Mouse (Mus musculus) intestine, postnatal 0 days (tissue): ENCODE measurements around the gene Ikzf4. TPM values are rescaled to one million over a fixed set of nuclear protein-coding genes. Genes with fewer than 3 reads are reported as not detected.

Experiments used
- ATAC-seq: fragments of 200-750 bp; cut with Nextera tagmentation; 2 replicates; pipeline ENCODE4 v1.8.0; 2017; ENCODE audit warnings: mild to moderate bottlenecking, moderate TSS enrichment, moderate library complexity
- H3K27ac ChIP-seq: fragments of 300-500 bp; sonication (generic); 2 replicates; pipeline ENCODE4 v1.5.1; 2014; ENCODE audit warnings: mild to moderate bottlenecking, low read depth, low read length, moderate library complexity
- H3K27me3 ChIP-seq: fragments of 300-500 bp; sonication (generic); replicated peaks from 2 replicates; pipeline ENCODE4 v1.6.1; 2014; ENCODE audit warnings: low read length, mixed read lengths; ENCODE audit not compliant: control insufficient read depth, insufficient read depth
- H3K36me3 ChIP-seq: fragments of 300-500 bp; sonication (generic); 2 replicates; pipeline ENCODE4 v1.6.1; 2014; ENCODE audit warnings: mild to moderate bottlenecking, moderate library complexity; ENCODE audit not compliant: control insufficient read depth, insufficient read depth
- H3K4me1 ChIP-seq: fragments of 300-500 bp; sonication (generic); replicated peaks from 2 replicates; pipeline ENCODE4 v1.6.1; 2014; ENCODE audit warnings: antibody characterized with exemption, low read length, mixed read lengths; ENCODE audit not compliant: control insufficient read depth, insufficient read depth
- H3K4me2 ChIP-seq: fragments of 300-500 bp; sonication (generic); replicated peaks from 2 replicates; pipeline ENCODE4 v1.6.1; 2014; ENCODE audit warnings: low read depth, mild to moderate bottlenecking, moderate library complexity
- H3K4me3 ChIP-seq: fragments of 300-500 bp; sonication (generic); 2 replicates; pipeline ENCODE4 v1.5.1; 2014; ENCODE audit warnings: low read depth, low read length
- H3K9ac ChIP-seq: fragments of 300-500 bp; sonication (generic); 2 replicates; pipeline ENCODE4 v1.6.1; 2014; ENCODE audit warnings: mild to moderate bottlenecking, low read depth, low read length
- H3K9me3 ChIP-seq: fragments of 300-500 bp; sonication (generic); 2 replicates; pipeline ENCODE4 v1.6.1; 2016; ENCODE audit warnings: mixed run types; ENCODE audit not compliant: control insufficient read depth
- CTCF ChIP-seq: sonication (generic); IDR thresholded peaks from 2 replicates; pipeline ENCODE4 v1.5.1; 2016; ENCODE audit warnings: low read depth, mild to moderate bottlenecking, control low read depth, antibody characterized with exemption, moderate library complexity
- WGBS: fragments of 180-500 bp; shearing (Covaris S2); extraction: QIAGEN DNeasy Blood & Tissue Kit; methylation state at CpG from one replicate; pipeline ENCODE4 v1.1.7; 2014; 5-methylcytosine and 5-hydroxymethylcytosine counted together
- microRNA-seq: library from miRNA; unstranded; fragments of <30 nt; microRNA quantifications from one replicate; pipeline ENCODE4, GENCODE M21; 2016
- polyA plus RNA-seq: library from polyadenylated mRNA; unstranded; fragments of >200 nt; fragmentation: Nextera tagmentation; extraction: Ambion mirVana; gene quantifications from 2 replicates; pipeline ENCODE4 v1.2.1, GENCODE M21; 2015

Ikzf4 gene
- polyA plus RNA-seq, 1 experiment from 2014 or later = 0.95 TPM

- H3K27me3 ChIP-seq = peaks cover 4% of the 10 kb centered on the region; the same call in 1 of the 2 replicates
- no peak for ATAC-seq
- peak overlapping the region; percentile 95 for H3K4me2 ChIP-seq
- 9% methylated on average over 1 of the region's 1 CpGs for WGBS
- H3K27ac ChIP-seq = peak overlapping the region; percentile 98
- no peaks in the 10 kb centered on the region for H3K9me3 ChIP-seq
- no peaks in the 10 kb centered on the region for H3K4me1 ChIP-seq
- peak overlapping the region; percentile 37 for H3K9ac ChIP-seq
- no peak for TF ChIP-seq CTCF
- peak overlapping the region; percentile 30 for H3K4me3 ChIP-seq
- H3K36me3 ChIP-seq = peaks cover 20% of the 10 kb centered on the region
Observed at GRCm38 (mm10) chr10:128586546-128586945, 59.2 kb downstream of the Ikzf4 start.

- Histone ChIP-seq H3K27ac (peak overlapping the region; percentile 57; the same call in 1 of the 2 replicates), H3K4me1 (0 out of 2 replicates have a peak, but pooled peaks cover 5% of the 10 kb centered on the region), H3K9ac (no peak overlapping the region), H3K9me3 (no peaks in the 10 kb centered on the region), H3K36me3 (peaks cover 25% of the 10 kb centered on the region), H3K4me2 (peak overlapping the region; percentile 35), H3K4me3 (no peak overlapping the region), H3K27me3 (peaks cover 4% of the 10 kb centered on the region; the same call in 1 of the 2 replicates)
- TF ChIP-seq CTCF = no peak
- ATAC-seq = peak; percentile 22
- 6% methylated on average over 4 of the region's 4 CpGs for WGBS
Observed at GRCm38 (mm10) chr10:128584386-128584785, 61.4 kb downstream of the Ikzf4 start.

DNA sequence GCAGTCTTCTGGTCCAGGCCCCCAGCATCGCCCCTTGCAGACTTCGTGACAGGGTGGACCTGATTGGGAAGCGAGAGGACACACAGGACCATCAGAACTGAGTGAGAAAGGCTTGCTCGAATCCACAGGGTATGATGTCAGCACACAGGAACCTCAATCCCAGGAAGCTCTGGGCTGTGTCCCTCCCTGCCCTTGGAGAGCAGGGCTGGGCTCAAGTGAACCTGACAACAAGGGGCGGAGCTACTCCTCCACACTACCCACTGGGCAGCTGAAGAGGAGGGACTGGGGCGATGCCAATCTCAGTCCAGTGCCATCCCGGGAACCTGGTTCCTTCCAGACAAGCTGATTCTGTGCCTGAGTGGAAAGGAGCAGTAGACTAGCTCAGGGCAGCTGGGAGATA is 62.1 kb downstream of the Ikzf4 start:
- Histone ChIP-seq H3K27me3 (peaks cover 4% of the 10 kb centered on the region; the same call in 1 of the 2 replicates), H3K36me3 (peaks cover 25% of the 10 kb centered on the region), H3K27ac (peak overlapping the region; percentile 57; the same call in 1 of the 2 replicates), H3K4me3 (no peak overlapping the region), H3K9ac (0 out of 2 replicates have a peak overlapping the region, but pooled peaks have one; percentile 0), H3K4me1 (0 out of 2 replicates have a peak, but pooled peaks cover 5% of the 10 kb centered on the region), H3K9me3 (no peaks in the 10 kb centered on the region), H3K4me2 (peak overlapping the region; percentile 35)
- no peak for ATAC-seq
- TF ChIP-seq CTCF = no peak
- 32% methylated on average over 7 of the region's 7 CpGs for WGBS

Small RNAs within 50 kb of the gene (microRNA-seq; reads per million reads assigned to microRNA genes)
- gene Mir6917 = not detected

Other genes starting within 250 kb of the Ikzf4 start
- gene Slc39a5, start 244.8 kb downstream of the Ikzf4 start, polyA plus RNA-seq = 109 and 114 TPM in 2 replicates
- 79.2 and 82.5 TPM in 2 replicates for gene Nabp2, start 234.5 kb downstream of the Ikzf4 start, polyA plus RNA-seq
- gene Rnf41, start 234.3 kb downstream of the Ikzf4 start, polyA plus RNA-seq = 29.1 and 33.1 TPM in 2 replicates
- gene Smarcc2, start 186.7 kb downstream of the Ikzf4 start, polyA plus RNA-seq = 31.1 and 31.6 TPM in 2 replicates
- gene Myl6, start 151.8 kb downstream of the Ikzf4 start, polyA plus RNA-seq = 2,493 and 2,543 TPM in 2 replicates
- 1.3 and 1.8 TPM in 2 replicates for gene Myl6b, start 147.3 kb downstream of the Ikzf4 start, polyA plus RNA-seq
- 11.7 and 12.5 TPM in 2 replicates for gene Esyt1, start 120.1 kb downstream of the Ikzf4 start, polyA plus RNA-seq
- gene Zc3h10, start 98.2 kb downstream of the Ikzf4 start, polyA plus RNA-seq = 10.0 and 10.4 TPM in 2 replicates
- gene Rpl41, start 96.7 kb downstream of the Ikzf4 start, polyA plus RNA-seq = 2,426 and 2,428 TPM in 2 replicates
- gene Pa2g4, start 80.0 kb downstream of the Ikzf4 start, polyA plus RNA-seq = 65.3 and 66.8 TPM in 2 replicates
- 22.3 and 23.8 TPM in 2 replicates for gene Erbb3, start 56.3 kb downstream of the Ikzf4 start, polyA plus RNA-seq
- gene Rps26, start 19.2 kb downstream of the Ikzf4 start, polyA plus RNA-seq = 519 and 548 TPM in 2 replicates
- gene Suox, start 28.1 kb upstream of the Ikzf4 start, polyA plus RNA-seq = 5.1 and 5.4 TPM in 2 replicates
- 35.9 and 37.8 TPM in 2 replicates for gene Rab5b, start 50.3 kb upstream of the Ikzf4 start, polyA plus RNA-seq
- 0.55 and 0.86 TPM in 2 replicates for gene Pmel, start 58.2 kb upstream of the Ikzf4 start, polyA plus RNA-seq
- gene Cdk2, start 59.0 kb upstream of the Ikzf4 start, polyA plus RNA-seq = 23.3 and 24.1 TPM in 2 replicates
- gene Dgka, start 98.9 kb upstream of the Ikzf4 start, polyA plus RNA-seq = 7.1 and 8.2 TPM in 2 replicates
- gene Pym1, start 101.9 kb upstream of the Ikzf4 start, polyA plus RNA-seq = 22.3 and 22.7 TPM in 2 replicates
- 0.97 and 1.4 TPM in 2 replicates for gene Mmp19, start 144.9 kb upstream of the Ikzf4 start, polyA plus RNA-seq
- gene Dnajc14, start 158.1 kb upstream of the Ikzf4 start, polyA plus RNA-seq = 28.2 and 31.8 TPM in 2 replicates
- 5.1 and 5.7 TPM in 2 replicates for gene Tmem198b, start 158.4 kb upstream of the Ikzf4 start, polyA plus RNA-seq
- 90.3 and 92.1 TPM in 2 replicates for gene Sarnp, start 171.3 kb upstream of the Ikzf4 start, polyA plus RNA-seq
- 70.2 and 70.4 TPM in 2 replicates for gene Ormdl2, start 175.7 kb upstream of the Ikzf4 start, polyA plus RNA-seq
- 0.99 and 1.6 TPM in 2 replicates for gene Gdf11, start 245.7 kb upstream of the Ikzf4 start, polyA plus RNA-seq